Mouse (Mus musculus) bone marrow, adult 2 months (tissue): ENCODE results near the gene Unc80.

ENCODE experiments used
- CTCF ChIP-seq: fragments of 200-500 bp; IDR thresholded peaks from 2 replicates; pipeline ENCODE4 v1.5.1; 2011; ENCODE audit warnings: low read length, control low read depth; ENCODE audit not compliant: control insufficient read depth, insufficient read depth
- POLR2A ChIP-seq: fragments of 200-500 bp; IDR thresholded peaks from 2 replicates; pipeline ENCODE4 v1.6.1; 2011; ENCODE audit warnings: low read depth, mild to moderate bottlenecking, control low read depth, low read length, borderline replicate concordance; ENCODE audit not compliant: control insufficient read depth

GRCm38 (mm10) chr1:66608304-66608703, 140.1 kb downstream of the Unc80 start:
- TF ChIP-seq CTCF (no peak), POLR2A (no peak)
